Mouse (Mus musculus): Measurements from ENCODE around the gene Bbof1.

The Bbof1 gene

GRCm38 (mm10) chr12:84481251-84481650 lies 72.4 kb downstream of the Bbof1 start:
- no peak for DNase-seq

- no peak for DNase-seq
Measured at GRCm38 (mm10) chr12:84482778-84483585, 74.1 kb downstream of the Bbof1 start.

- no peak for DNase-seq
Measured at GRCm38 (mm10) chr12:84487324-84488056, 78.6 kb downstream of the Bbof1 start.
